Comparison of ENCODE assay signal across 17 mouse cellular contexts in genomic region chr12:49105931-49106330, GRCm38 (mm10).
A peak's percentile ranks its signal among the peaks of the same experiment; 100 is the strongest.
DNase-seq lines count a peak whose midpoint lies in the region; ATAC-seq lines count a peak whose summit lies in the region.
"Had no signal": no experiment of that assay in that cellular context is flagged by ENCODE, and none has a peak within 500 bp of the region (broad histone marks: within the 10 kb centered on the region; RNA-seq: fewer than 3 reads in every experiment).

No protein-coding gene starts in this region.

- ATAC-seq in hindbrain, embryonic 11.5 days (ENCODE audit: low FRiP score), result 0 out of 2 replicates have a peak, but pooled peaks have one; percentile 21
- no peak for ATAC-seq in forebrain, embryonic 15.5 days (replicated peaks)
- ATAC-seq in hindbrain, embryonic 14.5 days (ENCODE audit: low FRiP score), result no peak
- ATAC-seq in midbrain, embryonic 16.5 days, result peak; percentile 44; the same call in 1 of the 2 replicates
- no peak for ATAC-seq in megakaryocyte progenitor cell, adult 5-6 weeks (replicated peaks; ENCODE audit: poor library complexity)
- ATAC-seq: inflammation-experienced regulatory T-cells, adult 6 months; Patski had no signal

- H3K9me3 ChIP-seq in hindbrain, embryonic 11.5 days (ENCODE audit: control insufficient read depth, low read length), result no peaks in the 10 kb centered on the region
- no peaks in the 10 kb centered on the region for H3K9me3 ChIP-seq in hindbrain, embryonic 10.5 days
- H3K9me3 ChIP-seq in forebrain, embryonic 15.5 days, result no peaks in the 10 kb centered on the region
- no peaks in the 10 kb centered on the region for H3K9me3 ChIP-seq in hindbrain, embryonic 14.5 days (ENCODE audit: control insufficient read depth, low read length)
- H3K9me3 ChIP-seq in midbrain, embryonic 16.5 days (replicated peaks; ENCODE audit: control insufficient read depth, low read length, poor library complexity, severe bottlenecking), result no peaks in the 10 kb centered on the region
- H3K9me3 ChIP-seq: embryonic facial prominence, embryonic 12.5 days; liver, embryonic 13.5 days had no signal

- no peak overlapping the region for H3K4me2 ChIP-seq in hindbrain, embryonic 11.5 days (replicated peaks; ENCODE audit: low read depth, low read length)
- no peak overlapping the region for H3K4me2 ChIP-seq in forebrain, embryonic 15.5 days (replicated peaks)
- H3K4me2 ChIP-seq in hindbrain, embryonic 14.5 days (replicated peaks), result 0 out of 2 replicates have a peak overlapping the region, but pooled peaks have one; percentile 7
- no peak overlapping the region for H3K4me2 ChIP-seq in midbrain, embryonic 16.5 days (ENCODE audit: low read length)
- H3K4me2 ChIP-seq: embryonic facial prominence, embryonic 12.5 days; liver, embryonic 13.5 days had no signal

- DNase-seq in hindbrain, embryonic 11.5 days (ENCODE audit: low spot score), result no peak
- DNase-seq in hindbrain, embryonic 10.5 days (ENCODE audit: low spot score), result no peak
- peak; percentile 60 for DNase-seq in hindbrain, embryonic 14.5 days (ENCODE audit: low spot score)
- no peak for DNase-seq in adrenal gland, postnatal 36 days
- DNase-seq in ovary, postnatal 10 days (ENCODE audit: low spot score), result no peak
- DNase-seq: cerebellum, adult 11-12 months; kidney, adult 18-20 months; liver, embryonic 13.5 days; lung, adult 2 months; lung, postnatal 14 days; thymus, postnatal 36 days had no signal

- no peak overlapping the region for H3K4me3 ChIP-seq in hindbrain, embryonic 11.5 days (ENCODE audit: low read depth, low read length)
- no peak overlapping the region for H3K4me3 ChIP-seq in hindbrain, embryonic 10.5 days
- H3K4me3 ChIP-seq in forebrain, embryonic 15.5 days, result no peak overlapping the region
- H3K4me3 ChIP-seq in hindbrain, embryonic 14.5 days (replicated peaks; ENCODE audit: low read length), result no peak overlapping the region
- H3K4me3 ChIP-seq in midbrain, embryonic 16.5 days (ENCODE audit: low read depth, low read length), result no peak overlapping the region
- H3K4me3 ChIP-seq: embryonic facial prominence, embryonic 12.5 days; liver, embryonic 13.5 days had no signal

- H3K27me3 ChIP-seq in hindbrain, embryonic 11.5 days (ENCODE audit: control insufficient read depth, insufficient read depth, low read length), result no peaks in the 10 kb centered on the region
- H3K27me3 ChIP-seq in hindbrain, embryonic 10.5 days (ENCODE audit: insufficient read depth, poor library complexity, severe bottlenecking), result no peaks in the 10 kb centered on the region
- no peaks in the 10 kb centered on the region for H3K27me3 ChIP-seq in forebrain, embryonic 15.5 days
- H3K27me3 ChIP-seq in hindbrain, embryonic 14.5 days (ENCODE audit: control insufficient read depth, insufficient read depth, low read length), result no peaks in the 10 kb centered on the region
- H3K27me3 ChIP-seq in midbrain, embryonic 16.5 days (ENCODE audit: control insufficient read depth, insufficient read depth, low read depth, low read length), result no peaks in the 10 kb centered on the region
- H3K27me3 ChIP-seq: embryonic facial prominence, embryonic 12.5 days; liver, embryonic 13.5 days had no signal

- no peaks in the 10 kb centered on the region for H3K4me1 ChIP-seq in hindbrain, embryonic 11.5 days (replicated peaks; ENCODE audit: control insufficient read depth, insufficient read depth, low read length)
- H3K4me1 ChIP-seq in hindbrain, embryonic 10.5 days (replicated peaks), result no peaks in the 10 kb centered on the region
- no peaks in the 10 kb centered on the region for H3K4me1 ChIP-seq in forebrain, embryonic 15.5 days
- peaks cover 10% of the 10 kb centered on the region for H3K4me1 ChIP-seq in hindbrain, embryonic 14.5 days (replicated peaks; ENCODE audit: control insufficient read depth, insufficient read depth, low read length)
- peaks cover 15% of the 10 kb centered on the region for H3K4me1 ChIP-seq in midbrain, embryonic 16.5 days (ENCODE audit: control insufficient read depth, insufficient read depth, low read length)
- H3K4me1 ChIP-seq: embryonic facial prominence, embryonic 12.5 days; liver, embryonic 13.5 days had no signal

- no peak overlapping the region for H3K9ac ChIP-seq in hindbrain, embryonic 11.5 days (ENCODE audit: low read depth, low read length)
- H3K9ac ChIP-seq in forebrain, embryonic 15.5 days (replicated peaks), result no peak overlapping the region
- H3K9ac ChIP-seq in hindbrain, embryonic 14.5 days, result peak overlapping the region; percentile 50
- peak overlapping the region; percentile 46 for H3K9ac ChIP-seq in midbrain, embryonic 16.5 days (ENCODE audit: low read depth, low read length)
- H3K9ac ChIP-seq: embryonic facial prominence, embryonic 12.5 days; liver, embryonic 13.5 days had no signal

- H3K36me3 ChIP-seq in hindbrain, embryonic 11.5 days (ENCODE audit: control insufficient read depth, insufficient read depth, low read length), result no peaks in the 10 kb centered on the region
- no peaks in the 10 kb centered on the region for H3K36me3 ChIP-seq in hindbrain, embryonic 10.5 days
- H3K36me3 ChIP-seq in forebrain, embryonic 15.5 days, result no peaks in the 10 kb centered on the region
- H3K36me3 ChIP-seq in hindbrain, embryonic 14.5 days (replicated peaks; ENCODE audit: control insufficient read depth, insufficient read depth), result no peaks in the 10 kb centered on the region
- no peaks in the 10 kb centered on the region for H3K36me3 ChIP-seq in midbrain, embryonic 16.5 days (ENCODE audit: control insufficient read depth, insufficient read depth, low read length)
- H3K36me3 ChIP-seq: embryonic facial prominence, embryonic 12.5 days; liver, embryonic 13.5 days had no signal

- 67% methylated on average over 4 of the region's 4 CpGs for WGBS in hindbrain, embryonic 11.5 days
- 65% methylated on average over 4 of the region's 4 CpGs for WGBS in hindbrain, embryonic 10.5 days
- 61% methylated on average over 4 of the region's 4 CpGs for WGBS in forebrain, embryonic 15.5 days
- WGBS in hindbrain, embryonic 14.5 days, result 48% methylated on average over 4 of the region's 4 CpGs
- 41% methylated on average over 4 of the region's 4 CpGs for WGBS in midbrain, embryonic 16.5 days

- no peak overlapping the region for H3K27ac ChIP-seq in hindbrain, embryonic 11.5 days (ENCODE audit: low read depth, low read length)
- H3K27ac ChIP-seq in hindbrain, embryonic 10.5 days, result no peak overlapping the region
- H3K27ac ChIP-seq in forebrain, embryonic 15.5 days (replicated peaks), result peak overlapping the region; percentile 42; the same call in 1 of the 2 replicates
- H3K27ac ChIP-seq in hindbrain, embryonic 14.5 days, result peak overlapping the region; percentile 91
- H3K27ac ChIP-seq in midbrain, embryonic 16.5 days (ENCODE audit: low read length), result peak overlapping the region; percentile 89
- H3K27ac ChIP-seq: embryonic facial prominence, embryonic 12.5 days; liver, embryonic 13.5 days had no signal

Comparison
In these comparisons a context has a peak if more than half of its experiments do, and no peak if none do; other contexts are left out.
1. ATAC-seq: peak in hindbrain, embryonic 11.5 days (single experiment) and midbrain, embryonic 16.5 days (single experiment); none in forebrain, embryonic 15.5 days (single experiment), hindbrain, embryonic 14.5 days (single experiment) and megakaryocyte progenitor cell, adult 5-6 weeks (single experiment).
2. H3K27ac ChIP-seq: peak in forebrain, embryonic 15.5 days (single experiment), hindbrain, embryonic 14.5 days (single experiment) and midbrain, embryonic 16.5 days (single experiment); none in hindbrain, embryonic 11.5 days (single experiment) and hindbrain, embryonic 10.5 days (single experiment).
3. H3K9ac ChIP-seq: peak in hindbrain, embryonic 14.5 days (single experiment) and midbrain, embryonic 16.5 days (single experiment); none in hindbrain, embryonic 11.5 days (single experiment) and forebrain, embryonic 15.5 days (single experiment).